Mouse (Mus musculus): ENCODE data around the gene Tmprss7.

GRCm38 (mm10) chr16:45693558-45693957 is at the start of gene Tmprss7:
- TF ChIP-seq POLR2A (IDR thresholded peaks at IDR 0.05; ENCODE audit: insufficient read depth, low read length) (no peak), CTCF (IDR thresholded peaks at IDR 0.05; ENCODE audit: low read depth, low read length) (no peak)
